Mouse (Mus musculus) spleen, adult 12 weeks (tissue): ENCODE results near the gene Nrg3.
"Not testable (repeated sequence)": the region's sequence is repeated elsewhere in the genome, so short reads cannot be mapped to it uniquely, and the experiment has no call there.

Experiments
- DNase-seq: peaks from one replicate; pipeline ENCODE4 v3.0.0; 2022; ENCODE audit warnings: low spot score

Nrg3 gene

DNA sequence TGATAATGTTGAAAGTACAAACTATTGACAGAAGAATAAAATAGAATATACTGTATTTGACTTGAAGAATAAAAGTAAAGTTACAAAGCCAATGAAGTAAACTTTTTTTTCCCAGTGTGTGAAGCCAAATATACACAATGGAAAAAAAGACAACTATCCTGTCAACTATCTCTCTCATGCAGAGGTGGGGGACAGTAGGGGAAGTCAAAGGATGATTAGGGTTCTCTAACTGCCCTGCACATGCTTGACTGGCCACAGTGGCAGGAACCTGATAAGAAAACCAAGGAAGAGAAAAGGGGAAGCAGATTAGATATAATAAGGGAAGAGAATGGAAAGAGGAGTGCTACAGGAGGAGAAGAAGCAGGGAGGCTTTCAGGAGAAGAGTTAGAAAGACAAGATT is 855.9 kb downstream of the Nrg3 start:
- no peak for DNase-seq

DNA sequence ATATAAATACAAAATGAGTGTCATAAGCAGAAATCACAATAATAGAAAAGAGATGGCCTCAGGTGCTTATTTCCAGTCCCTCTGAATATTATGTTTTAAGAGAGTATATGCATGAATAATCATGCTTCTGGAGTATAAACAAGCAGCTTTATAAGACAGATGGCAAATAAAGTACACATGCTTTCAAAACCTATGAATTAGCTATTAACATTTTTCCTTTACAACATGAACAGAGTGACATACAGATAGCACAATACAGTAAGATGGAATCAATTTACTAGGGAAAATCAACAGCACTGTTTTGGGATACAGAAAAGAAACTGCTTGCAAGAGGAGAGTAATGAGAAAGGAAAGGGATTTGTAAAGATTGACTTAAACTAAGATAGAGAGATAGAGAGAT is 875.2 kb downstream of the Nrg3 start:
- no peak for DNase-seq

GRCm38 (mm10) chr14:38594297-38594696 is 878.6 kb downstream of the Nrg3 start:
- DNase-seq = no peak

GRCm38 (mm10) chr14:38576796-38577195 is 896.1 kb downstream of the Nrg3 start:
- DNase-seq = no peak

GRCm38 (mm10) chr14:38568184-38568583 is 904.7 kb downstream of the Nrg3 start:
- DNase-seq = no peak

GRCm38 (mm10) chr14:38566182-38566581 is 906.7 kb downstream of the Nrg3 start:
- DNase-seq = no peak

DNA sequence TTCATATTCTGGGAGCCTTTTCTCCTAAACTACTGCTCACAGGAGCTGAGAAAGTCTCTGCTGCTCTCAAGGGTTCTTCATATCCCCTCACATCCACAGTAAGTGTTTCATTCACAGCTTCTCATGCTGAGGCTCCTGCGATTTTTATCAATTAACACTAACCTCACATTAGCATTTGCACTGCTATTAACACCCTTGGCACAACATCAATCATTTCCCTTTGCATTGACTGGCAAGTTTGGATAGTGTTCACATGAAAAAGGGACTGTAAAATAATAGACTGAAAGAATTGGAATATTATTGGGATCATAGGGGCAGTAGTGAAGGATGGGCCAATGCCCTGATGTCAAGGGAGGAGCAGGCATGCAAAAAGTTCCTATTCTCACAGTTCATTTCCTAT is 918.3 kb downstream of the Nrg3 start:
- no peak for DNase-seq

DNA sequence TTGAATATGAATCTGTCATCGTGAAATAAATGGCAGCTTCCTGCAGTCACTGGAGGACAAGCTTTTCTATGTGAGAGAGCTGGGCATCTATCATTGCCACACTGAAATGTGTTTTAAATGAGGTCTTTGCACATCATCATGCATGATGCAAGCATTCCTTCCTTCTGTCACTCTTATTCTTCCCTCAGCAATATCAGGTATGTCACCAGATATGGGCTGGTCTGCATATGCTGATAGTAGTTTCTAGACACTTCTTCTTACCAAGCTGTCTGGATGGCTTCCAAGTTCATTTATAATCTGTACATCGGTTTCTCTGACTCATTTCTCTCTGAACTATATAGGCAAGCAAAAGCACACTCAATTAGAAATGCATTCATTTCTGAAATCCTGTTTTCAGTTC is 925.6 kb downstream of the Nrg3 start:
- DNase-seq = no peak

- no peak for DNase-seq
These were observed 937.7 kb downstream of the Nrg3 start for GRCm38 (mm10) chr14:38535181-38535580.

DNA sequence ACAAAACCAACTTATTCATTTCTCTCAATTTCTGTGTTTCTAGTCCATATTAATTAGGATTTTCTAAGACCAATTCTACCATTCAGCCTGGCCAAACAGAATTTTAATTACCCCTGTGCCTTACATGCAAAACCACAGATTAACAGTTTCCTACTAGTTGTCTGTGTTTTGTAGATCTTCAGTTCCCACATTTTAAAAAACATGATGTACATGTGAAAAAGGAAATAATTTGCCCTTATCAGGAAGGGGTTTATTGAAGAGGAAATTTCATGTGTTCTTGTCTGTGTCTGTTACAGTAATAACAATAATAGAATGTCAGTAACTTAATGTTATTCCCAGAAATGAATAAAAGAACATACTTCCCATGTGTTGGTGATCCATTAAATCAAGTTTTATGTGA is 939.4 kb downstream of the Nrg3 start:
- no peak for DNase-seq

DNA sequence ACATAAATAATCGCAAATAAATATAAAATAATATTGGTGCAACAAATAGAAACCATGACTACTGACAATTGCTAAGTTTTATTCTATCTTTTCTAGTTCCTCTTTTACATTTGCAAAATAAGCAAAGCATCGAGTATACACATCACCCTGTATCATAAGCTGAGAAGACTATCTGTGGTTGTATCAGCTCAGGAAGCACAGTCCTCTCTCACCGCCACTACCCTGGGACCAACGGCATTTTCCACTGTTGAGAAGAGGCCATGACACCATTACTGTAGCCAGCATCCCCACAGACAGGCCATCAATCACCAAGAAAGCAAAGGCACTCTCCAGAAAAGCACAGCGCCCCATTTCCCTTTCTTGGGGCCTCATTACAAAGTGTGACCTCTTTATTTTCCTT is 956.7 kb downstream of the Nrg3 start:
- DNase-seq = no peak

GRCm38 (mm10) chr14:38509016-38509415 is 963.9 kb downstream of the Nrg3 start:
- DNase-seq = no peak

- no peak for DNase-seq
These were observed 977.9 kb downstream of the Nrg3 start for GRCm38 (mm10) chr14:38494970-38495369.

DNA sequence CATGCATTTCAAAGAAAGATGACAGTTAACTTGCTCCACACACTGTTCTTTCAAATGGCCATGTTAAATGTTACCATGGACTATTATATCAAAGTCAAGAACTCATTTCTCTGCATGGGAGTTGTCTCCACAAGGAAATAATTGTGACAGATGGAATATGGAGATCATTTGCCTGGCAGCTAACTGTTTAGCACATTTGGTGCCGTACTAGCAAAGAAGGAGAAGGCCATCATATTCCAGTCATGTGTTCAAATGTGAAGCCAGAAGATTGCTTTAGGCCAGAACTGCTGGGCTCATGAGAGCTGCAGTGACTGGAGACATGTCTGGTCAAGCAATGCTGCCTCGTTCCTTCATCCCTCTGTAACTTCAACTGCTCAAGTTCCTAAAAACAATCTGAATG is 1025.8 kb downstream of the Nrg3 start:
- no peak for DNase-seq

DNA sequence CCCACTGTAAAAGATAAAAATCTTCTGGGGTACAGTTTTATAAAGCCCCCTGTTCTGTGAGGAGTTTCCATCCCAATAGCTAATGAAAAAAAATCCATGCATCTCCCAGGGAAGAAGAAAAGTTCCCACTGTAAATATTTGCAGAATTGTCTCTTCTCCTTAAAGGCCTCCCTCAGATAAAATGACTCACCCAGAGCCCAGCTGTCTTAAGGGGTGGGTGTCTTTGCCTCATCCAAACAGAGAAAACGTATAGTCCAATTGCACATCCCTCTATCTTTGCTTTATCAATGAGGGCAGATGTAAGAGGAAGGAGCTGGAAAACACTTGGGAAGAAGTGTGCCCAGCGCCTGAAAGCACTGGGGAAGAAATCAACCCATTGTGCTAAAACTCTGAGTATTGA is 1028.1 kb downstream of the Nrg3 start:
- no peak for DNase-seq

GRCm38 (mm10) chr14:38433793-38434589 is 1038.9 kb downstream of the Nrg3 start:
- DNase-seq = no peak

DNA sequence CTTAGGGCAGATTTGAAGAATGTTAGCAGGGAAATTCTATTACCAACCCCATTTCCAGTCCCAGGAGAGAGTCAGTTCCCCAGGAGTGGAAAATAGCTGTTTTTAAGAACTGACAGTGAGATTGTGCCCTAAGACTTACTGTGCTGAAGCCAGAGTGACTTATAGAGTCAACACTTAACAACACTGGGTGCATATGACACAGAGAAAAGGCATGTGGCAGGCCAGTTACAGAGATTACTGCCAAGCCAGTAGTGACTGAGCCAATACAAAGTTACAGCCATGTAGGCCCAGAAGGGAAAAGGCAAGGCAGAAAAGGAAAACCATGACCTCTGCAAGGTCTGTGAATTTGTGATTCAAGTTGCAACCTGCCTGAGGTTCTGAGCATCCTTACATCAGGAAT is 1098.2 kb downstream of the Nrg3 start:
- DNase-seq = no peak

DNA sequence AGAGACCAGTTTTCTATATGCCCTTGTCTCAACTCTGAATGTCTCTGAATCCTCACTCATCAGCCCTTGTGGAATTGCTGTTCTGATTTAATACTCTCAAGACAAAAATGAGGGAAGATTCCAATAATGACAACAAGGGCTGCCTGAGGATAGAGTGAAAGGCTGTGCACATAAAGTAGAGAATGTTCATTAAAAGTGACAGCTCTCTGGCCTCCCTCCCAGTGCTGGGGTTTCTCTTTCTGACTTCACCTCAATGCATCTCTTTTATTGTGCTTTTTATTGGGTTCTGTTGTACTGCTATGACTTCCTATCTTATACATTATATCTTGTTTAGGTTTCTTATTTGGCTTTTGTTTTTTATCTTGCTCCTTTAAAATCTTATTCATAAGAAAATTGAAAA is 1131.9 kb downstream of the Nrg3 start:
- no peak for DNase-seq

GRCm38 (mm10) chr14:38322841-38323240 is 1150.0 kb downstream of the Nrg3 start:
- not testable (repeated sequence) for DNase-seq

GRCm38 (mm10) chr14:38320619-38321340 is 1152.1 kb downstream of the Nrg3 start:
- no peak for DNase-seq
